In genomic region chr15:79144021-79144420, GRCm38 (mm10) we compare ENCODE assay signal across 19 mouse cellular contexts. TPM values are rescaled to one million over a fixed set of nuclear protein-coding genes. Genes with fewer than 3 reads are reported as not detected.
DNase-seq lines count a peak whose midpoint lies in the region; ATAC-seq lines count a peak whose summit lies in the region.
"Had no signal": no experiment of that assay in that cellular context is flagged by ENCODE, and none has a peak within 500 bp of the region (broad histone marks: within the 10 kb centered on the region; RNA-seq: fewer than 3 reads in every experiment).

No protein-coding gene starts in this region.

- no peak overlapping the region for H3K4me3 ChIP-seq in embryonic facial prominence, embryonic 13.5 days
- H3K4me3 ChIP-seq in embryonic facial prominence, embryonic 10.5 days, result no peak overlapping the region
- no peak overlapping the region for H3K4me3 ChIP-seq in stomach, embryonic 15.5 days (replicated peaks)
- H3K4me3 ChIP-seq: forebrain, embryonic 13.5 days; heart, adult 2 months; hindbrain, embryonic 15.5 days had no signal

- H3K4me1 ChIP-seq in embryonic facial prominence, embryonic 13.5 days, result peaks cover 27% of the 10 kb centered on the region
- peaks cover 21% of the 10 kb centered on the region for H3K4me1 ChIP-seq in embryonic facial prominence, embryonic 10.5 days
- H3K4me1 ChIP-seq in stomach, embryonic 15.5 days, result peaks cover 12% of the 10 kb centered on the region; the same call in 1 of the 2 replicates

- peaks cover 54% of the 10 kb centered on the region for H3K36me3 ChIP-seq in embryonic facial prominence, embryonic 13.5 days
- peaks cover 58% of the 10 kb centered on the region for H3K36me3 ChIP-seq in embryonic facial prominence, embryonic 10.5 days (replicated peaks)
- H3K36me3 ChIP-seq in stomach, embryonic 15.5 days, result peaks cover 30% of the 10 kb centered on the region

- ATAC-seq in embryonic facial prominence, embryonic 13.5 days (ENCODE audit: insufficient number of reproducible peaks, insufficient read depth, low FRiP score, low TSS enrichment, low read depth), result no peak
- ATAC-seq in common myeloid progenitor, adult 5-6 weeks (replicated peaks; ENCODE audit: low read depth, poor library complexity, severe bottlenecking), result peak; percentile 3; the same call in 1 of the 2 replicates
- ATAC-seq in stomach, embryonic 15.5 days (ENCODE audit: insufficient read depth, low FRiP score, low read depth), result no peak
- ATAC-seq: forebrain, embryonic 13.5 days; forebrain, postnatal 0 days had no signal

- no peaks in the 10 kb centered on the region; the same call in 1 of the 2 replicates for H3K27me3 ChIP-seq in embryonic facial prominence, embryonic 13.5 days
- no peaks in the 10 kb centered on the region for H3K27me3 ChIP-seq in embryonic facial prominence, embryonic 10.5 days (replicated peaks; ENCODE audit: low read depth, poor library complexity, severe bottlenecking)
- no peaks in the 10 kb centered on the region for H3K27me3 ChIP-seq in stomach, embryonic 15.5 days (replicated peaks)
- H3K27me3 ChIP-seq: forebrain, embryonic 13.5 days; hindbrain, embryonic 15.5 days had no signal

- intact Hi-C loops in left cerebral cortex, postnatal 36 days (cut with DNase I), result loop anchor here (5.0 kb wide), 1 partner anchor 67 kb away; the partner anchor contains the start of gene Eif3l

- peak overlapping the region; percentile 27; the same call in 1 of the 2 replicates for H3K9ac ChIP-seq in embryonic facial prominence, embryonic 13.5 days
- H3K9ac ChIP-seq in stomach, embryonic 15.5 days, result no peak overlapping the region
- H3K9ac ChIP-seq: forebrain, embryonic 13.5 days; forebrain, postnatal 0 days; hindbrain, embryonic 15.5 days had no signal

- no peak for DNase-seq in embryonic facial prominence, embryonic 10.5 days (ENCODE audit: low spot score)
- DNase-seq in 416B (ENCODE audit: low read depth), result peak; percentile 65
- DNase-seq in right cerebral cortex, adult 18-20 months, result no peak
- DNase-seq in left cerebral cortex, postnatal 36 days (ENCODE audit: low spot score in 2 of 2), result no peak
- no peak for DNase-seq in spleen, postnatal 14 days (ENCODE audit: low spot score in 2 of 2)
- DNase-seq: adrenal gland, adult 8-10 months; cerebellum, adult 11-12 months; cerebellum, adult 9-10 months; cerebellum, postnatal 36 days; forebrain, postnatal 0 days; gastrocnemius, postnatal 14 days; heart, adult 2 months had no signal

- WGBS in embryonic facial prominence, embryonic 13.5 days, result 74% methylated on average over 8 of the region's 8 CpGs
- WGBS in embryonic facial prominence, embryonic 10.5 days, result 93% methylated on average over 8 of the region's 8 CpGs
- 50% methylated on average over 8 of the region's 8 CpGs for WGBS in stomach, embryonic 15.5 days

- H3K4me2 ChIP-seq in embryonic facial prominence, embryonic 13.5 days, result no peak overlapping the region
- H3K4me2 ChIP-seq in stomach, embryonic 15.5 days, result no peak overlapping the region
- H3K4me2 ChIP-seq: forebrain, embryonic 13.5 days; heart, embryonic 11.5 days; hindbrain, embryonic 15.5 days had no signal

- H3K9me3 ChIP-seq in embryonic facial prominence, embryonic 13.5 days, result no peaks in the 10 kb centered on the region
- H3K9me3 ChIP-seq in embryonic facial prominence, embryonic 10.5 days, result no peaks in the 10 kb centered on the region
- H3K9me3 ChIP-seq in stomach, embryonic 15.5 days, result no peaks in the 10 kb centered on the region
- H3K9me3 ChIP-seq: forebrain, embryonic 13.5 days; hindbrain, embryonic 15.5 days had no signal

- H3K27ac ChIP-seq in embryonic facial prominence, embryonic 13.5 days, result peak overlapping the region; percentile 33; the same call in 1 of the 2 replicates
- no peak overlapping the region for H3K27ac ChIP-seq in embryonic facial prominence, embryonic 10.5 days (replicated peaks)
- peak overlapping the region; percentile 6; the same call in 1 of the 2 replicates for H3K27ac ChIP-seq in stomach, embryonic 15.5 days
- H3K27ac ChIP-seq: forebrain, embryonic 13.5 days; heart, adult 2 months; hindbrain, embryonic 15.5 days had no signal

RNA-seq across cellular contexts. Expression of gene 1700088E04Rik, which starts 3.0 kb away (rescaled TPM):
- polyA plus RNA-seq in embryonic facial prominence, embryonic 13.5 days (2015; fragmentation: Nextera tagmentation; extraction: Ambion mirVana), result 9.7 and 10.2 TPM in 2 replicates
- 8.0 and 8.2 TPM in 2 replicates for polyA plus RNA-seq in embryonic facial prominence, embryonic 10.5 days (2016; fragmentation: Nextera tagmentation; extraction: Ambion mirVana)
- 0.14 TPM in 1 of 2 replicates, not detected in the other for total RNA-seq in common myeloid progenitor, adult 5-6 weeks (2017)
- 6.7 and 6.9 TPM in 2 replicates for polyA plus RNA-seq in stomach, embryonic 15.5 days (2015; fragmentation: Nextera tagmentation; extraction: Ambion mirVana)
- total RNA-seq in left cerebral cortex, postnatal 36 days (2021), result 10 to 100 TPM; 12.6 to 13.2 TPM

RNA-seq across cellular contexts. Expression of gene Polr2f, which starts 3.2 kb away (rescaled TPM):
- polyA plus RNA-seq in embryonic facial prominence, embryonic 13.5 days (2015; fragmentation: Nextera tagmentation; extraction: Ambion mirVana), result 348 and 353 TPM in 2 replicates
- 414 and 440 TPM in 2 replicates for polyA plus RNA-seq in embryonic facial prominence, embryonic 10.5 days (2016; fragmentation: Nextera tagmentation; extraction: Ambion mirVana)
- 72.3 and 128 TPM in 2 replicates for total RNA-seq in common myeloid progenitor, adult 5-6 weeks (2017)
- 308 and 336 TPM in 2 replicates for polyA plus RNA-seq in stomach, embryonic 15.5 days (2015; fragmentation: Nextera tagmentation; extraction: Ambion mirVana)
- total RNA-seq in left cerebral cortex, postnatal 36 days (2021), result 100 to 1,000 TPM in 1 of 2 experiments, 10 to 100 TPM in 1; 95.2 to 109 TPM

RNA-seq across cellular contexts. Expression of gene Sox10, which starts 21.0 kb away (rescaled TPM):
- 8.0 and 11.6 TPM in 2 replicates for polyA plus RNA-seq in embryonic facial prominence, embryonic 13.5 days (2015; fragmentation: Nextera tagmentation; extraction: Ambion mirVana)
- 11.4 and 12.9 TPM in 2 replicates for polyA plus RNA-seq in embryonic facial prominence, embryonic 10.5 days (2016; fragmentation: Nextera tagmentation; extraction: Ambion mirVana)
- total RNA-seq in common myeloid progenitor, adult 5-6 weeks (2017), result not detected in 2 replicates
- polyA plus RNA-seq in stomach, embryonic 15.5 days (2015; fragmentation: Nextera tagmentation; extraction: Ambion mirVana), result 9.1 and 9.7 TPM in 2 replicates
- total RNA-seq in left cerebral cortex, postnatal 36 days (2021), result 10 to 100 TPM; 29.2 to 29.8 TPM
- polyA plus RNA-seq: C2C12 had no signal

RNA-seq across cellular contexts. Expression of gene Micall1, which starts 35.3 kb away (rescaled TPM):
- polyA plus RNA-seq in embryonic facial prominence, embryonic 13.5 days (2015; fragmentation: Nextera tagmentation; extraction: Ambion mirVana), result 12.8 and 13.8 TPM in 2 replicates
- polyA plus RNA-seq in embryonic facial prominence, embryonic 10.5 days (2016; fragmentation: Nextera tagmentation; extraction: Ambion mirVana), result 7.3 and 7.4 TPM in 2 replicates
- 2.3 and 2.5 TPM in 2 replicates for total RNA-seq in common myeloid progenitor, adult 5-6 weeks (2017)
- 11.5 and 11.9 TPM in 2 replicates for polyA plus RNA-seq in stomach, embryonic 15.5 days (2015; fragmentation: Nextera tagmentation; extraction: Ambion mirVana)
- 10 to 100 TPM; 26.8 to 28.0 TPM for total RNA-seq in left cerebral cortex, postnatal 36 days (2021)
